Mouse (Mus musculus): ENCODE results near the gene Ubald1. TPM values are rescaled to one million over a fixed set of nuclear protein-coding genes. Genes with fewer than 3 reads are reported as not detected.

The Ubald1 gene
- total RNA-seq, 2 experiments from 2014 or later = 20.2 to 20.9 TPM

DNA sequence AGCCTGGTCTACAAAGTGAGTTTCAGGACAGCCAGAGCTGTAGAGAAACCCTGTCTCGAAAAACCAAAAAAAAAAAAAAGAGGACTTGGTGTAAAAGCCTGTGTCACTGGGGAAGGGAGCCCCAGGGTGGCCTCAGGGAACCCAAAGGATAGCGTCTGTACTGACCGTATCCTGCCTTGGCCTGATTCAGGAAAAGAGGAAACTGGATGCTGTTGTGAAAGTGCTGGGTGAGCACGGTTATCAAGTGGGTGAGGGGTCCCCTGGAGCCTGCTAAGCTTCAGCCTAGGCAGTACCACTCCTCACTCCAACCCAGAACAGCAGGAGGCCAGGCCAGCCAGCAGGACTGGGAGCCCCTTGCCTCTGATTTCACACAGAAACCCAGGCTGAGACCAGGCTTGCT is 2.9 kb downstream of the Ubald1 start:
- DNase-seq (ENCODE audit: low spot score) = no peak
- intact Hi-C loops (cut with DNase I) = no loop called here

DNA sequence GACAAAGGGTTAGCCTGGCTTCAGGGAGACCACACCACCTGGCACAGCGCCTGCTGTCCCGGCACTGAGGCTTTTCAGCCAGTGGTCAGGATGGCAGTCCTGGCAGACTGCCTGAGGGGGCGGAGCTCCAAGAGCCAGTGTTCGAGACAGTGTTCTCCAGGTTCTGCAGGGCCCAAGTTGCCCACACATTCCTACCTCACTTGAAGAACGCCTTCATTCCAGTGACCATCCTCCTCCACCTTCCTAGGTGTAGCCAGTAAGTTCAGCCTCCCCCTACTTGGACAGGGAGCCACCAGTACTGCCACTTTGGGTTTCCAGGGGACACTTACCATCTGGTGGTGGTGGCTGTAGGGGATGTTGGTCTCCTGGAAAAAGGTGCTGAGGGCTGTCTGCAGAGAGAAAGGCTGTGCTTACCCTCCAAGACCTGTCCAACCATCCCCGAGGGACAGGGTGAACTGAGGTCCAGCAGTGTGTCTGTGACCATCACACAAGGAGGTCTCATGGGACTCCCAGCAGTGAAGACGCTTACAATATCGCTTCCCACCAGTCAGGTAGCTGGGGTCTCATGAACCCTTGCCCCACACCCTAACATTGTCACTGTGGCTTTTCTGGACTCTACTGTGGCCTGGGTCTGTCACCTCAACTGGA is 4.0 kb downstream of the Ubald1 start:
- intact Hi-C loops (cut with DNase I) = no loop called here

DNA sequence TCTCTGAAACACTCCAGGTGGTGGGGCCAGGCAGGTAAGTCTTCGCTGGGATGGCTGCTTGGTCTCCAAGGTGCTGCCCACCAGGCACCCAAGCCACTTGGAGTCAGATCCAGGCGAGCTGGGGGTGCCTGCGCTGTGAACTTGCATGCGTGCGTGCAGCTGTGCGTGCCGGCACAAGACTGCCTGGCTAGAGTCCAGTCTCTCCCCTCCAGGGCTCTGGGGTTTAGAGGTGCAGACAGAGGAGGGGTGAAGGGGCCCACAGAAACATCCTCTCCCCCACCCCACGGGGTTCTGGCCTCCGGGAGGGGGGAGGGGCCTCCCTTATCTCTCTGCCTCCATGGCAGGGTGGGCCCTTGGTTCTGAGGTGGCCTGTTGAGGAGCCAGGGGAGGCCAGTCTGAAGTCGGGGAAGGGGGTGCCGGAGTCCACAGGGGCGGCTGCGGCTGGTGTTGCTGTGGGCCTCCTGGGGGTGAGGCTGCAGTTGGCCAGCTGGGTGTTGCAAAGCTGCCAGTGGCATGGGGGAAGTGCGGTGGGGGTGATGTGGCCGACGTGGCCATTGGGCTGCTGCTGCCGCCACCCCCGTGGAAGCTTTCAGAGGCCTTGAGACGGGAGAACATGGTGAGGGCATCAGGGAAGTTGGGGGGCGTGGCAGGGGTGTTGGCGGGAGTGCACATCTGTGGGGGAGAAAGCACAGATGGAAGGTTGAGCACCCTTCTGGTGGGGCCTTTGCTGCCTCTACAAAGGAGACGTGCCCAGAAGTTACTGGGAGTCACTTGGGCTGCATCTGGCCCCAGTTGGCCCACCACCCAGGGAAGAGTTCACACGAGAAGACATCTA is 4.7 kb downstream of the Ubald1 start:
- intact Hi-C loops (cut with DNase I) = no loop called here
- no peak for DNase-seq (ENCODE audit: low spot score)

More for the DNA sequence above, 4.0 kb downstream of the Ubald1 start:
- no peak for DNase-seq (ENCODE audit: low spot score)

DNA sequence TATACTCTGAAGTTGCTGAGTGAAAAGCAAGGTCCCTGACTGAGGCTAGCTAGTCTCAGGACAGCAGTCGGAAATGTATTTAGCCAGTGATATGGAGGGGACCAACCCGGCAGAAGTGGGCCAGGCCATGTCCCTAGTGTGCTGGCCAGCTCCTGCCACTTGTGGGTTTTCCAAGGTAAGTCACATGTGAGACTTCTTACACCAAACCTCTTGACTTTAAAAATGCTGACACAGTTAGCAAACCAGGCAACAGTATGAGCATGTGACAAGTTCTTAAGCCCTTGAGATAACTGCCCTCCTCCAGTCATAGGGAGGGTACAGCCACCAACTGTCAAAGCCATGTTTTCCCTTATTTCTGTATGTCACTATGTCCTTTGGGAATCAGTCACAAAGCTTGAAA is 8.2 kb downstream of the Ubald1 start:
- intact Hi-C loops (cut with DNase I) = no loop called here
- DNase-seq (ENCODE audit: low spot score) = no peak

DNA sequence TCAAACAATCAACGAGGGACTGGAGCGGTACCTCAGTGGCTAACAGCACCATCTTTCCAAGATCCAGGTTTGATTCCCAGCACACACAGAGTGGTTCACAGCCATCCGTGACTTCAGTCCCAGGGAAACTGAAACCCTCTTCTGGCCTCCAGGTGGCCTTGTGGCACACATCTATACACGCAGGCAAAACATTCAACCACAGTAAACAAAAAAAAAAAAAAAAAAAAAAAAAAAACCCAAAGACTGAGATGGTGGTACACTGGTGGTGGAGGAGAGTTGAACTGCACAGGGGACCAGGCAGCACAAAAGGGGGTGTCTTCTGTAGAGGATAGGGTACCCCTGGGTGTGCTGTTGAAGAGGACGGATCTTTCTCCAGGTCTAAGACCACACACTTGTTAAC is 9.6 kb downstream of the Ubald1 start:
- intact Hi-C loops (cut with DNase I) = no loop called here
- DNase-seq (ENCODE audit: low spot score) = no peak

DNA sequence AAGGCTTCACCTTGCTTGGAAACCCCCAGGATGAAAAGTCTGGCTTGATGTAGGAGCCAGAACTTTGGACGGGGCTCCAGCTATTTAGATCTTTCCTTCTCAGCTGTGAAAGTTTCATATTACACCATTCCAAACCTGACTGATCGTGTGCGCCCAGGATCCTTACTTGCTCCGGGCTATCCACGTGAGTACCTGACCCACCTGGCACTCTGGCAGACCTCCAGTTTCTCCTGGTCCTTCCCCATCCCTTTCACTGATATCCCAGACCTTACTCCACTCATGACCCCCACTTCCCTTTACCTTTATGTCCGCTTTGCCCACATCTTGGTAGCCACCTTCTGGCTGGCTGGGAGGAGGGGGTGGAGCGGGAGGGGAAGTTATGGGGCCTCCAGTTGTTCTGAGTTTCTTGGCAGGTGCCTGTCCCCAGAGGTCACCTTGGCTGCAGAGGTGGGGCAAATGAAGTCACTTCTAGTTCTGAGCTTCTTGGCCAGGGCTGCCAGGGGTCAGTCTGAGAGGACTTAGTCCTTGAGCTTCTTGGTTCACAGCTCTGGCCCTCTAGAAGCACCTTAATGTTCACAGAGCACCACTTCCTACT is 13.9 kb downstream of the Ubald1 start:
- intact Hi-C loops (cut with DNase I) = loop anchor here (10.0 kb wide), 1 partner anchor 101 kb away; no protein-coding TSS in a partner anchor
- no peak for DNase-seq (ENCODE audit: low spot score)

DNA sequence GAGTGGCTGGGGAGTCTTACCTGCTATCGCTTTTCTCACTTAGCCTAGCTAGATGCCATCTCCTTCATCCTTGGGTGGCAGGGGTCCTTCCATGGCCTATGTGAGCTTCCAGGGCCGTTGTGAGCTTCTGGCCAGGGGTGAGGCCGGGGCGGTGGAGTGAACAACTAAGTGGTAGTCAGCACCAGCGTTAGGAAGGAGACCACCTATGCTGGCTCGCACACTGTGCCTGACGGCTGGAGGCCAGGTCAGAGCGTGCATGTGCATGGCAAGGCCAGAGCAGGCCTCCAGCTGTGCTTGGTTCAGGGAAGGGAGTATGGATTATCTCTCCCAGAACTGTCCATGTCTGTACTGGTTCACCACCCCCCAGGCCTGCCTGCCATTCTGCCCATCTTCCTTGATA is 16.4 kb downstream of the Ubald1 start:
- intact Hi-C loops (cut with DNase I) = loop anchor here (5.0 to 10.0 kb wide), 4 partner anchors 99 to 284 kb away; partner anchors contain the start of gene Sec14l5
- DNase-seq (ENCODE audit: low spot score) = no peak

DNA sequence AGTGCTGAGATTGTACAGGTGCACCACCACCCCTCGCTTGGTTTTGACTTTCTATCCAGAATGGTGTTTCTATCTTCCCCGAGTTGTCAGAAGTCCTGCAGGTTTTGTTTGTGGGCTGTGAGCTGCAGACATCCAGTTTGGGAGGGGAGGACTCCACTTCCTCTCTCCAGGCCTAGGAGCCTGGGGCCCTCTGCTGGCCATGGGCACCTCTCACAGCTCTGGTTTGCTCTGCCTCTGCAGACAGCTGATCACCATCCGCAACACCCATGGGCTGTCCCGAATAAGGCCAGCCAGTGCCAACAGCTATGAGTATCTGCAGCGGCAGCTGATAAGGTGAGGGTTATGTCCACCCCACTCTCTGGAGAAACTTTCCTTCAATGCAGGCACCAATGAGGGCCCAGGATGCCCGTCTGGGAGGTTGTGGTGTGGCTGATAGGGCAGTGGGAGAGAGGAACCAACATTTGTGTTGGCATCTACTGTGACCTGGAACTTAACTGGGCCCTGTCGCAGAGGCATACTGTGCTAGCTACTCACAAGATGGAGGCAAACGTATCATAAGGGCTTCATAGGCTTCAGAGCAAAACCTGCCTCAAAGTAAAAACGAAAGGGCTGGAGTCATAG is 17.1 kb downstream of the Ubald1 start:
- DNase-seq (ENCODE audit: low spot score) = peak; percentile 64
- intact Hi-C loops (cut with DNase I) = loop anchor here (5.0 to 10.0 kb wide), 4 partner anchors 98 to 284 kb away; partner anchors contain the start of gene Sec14l5

DNA sequence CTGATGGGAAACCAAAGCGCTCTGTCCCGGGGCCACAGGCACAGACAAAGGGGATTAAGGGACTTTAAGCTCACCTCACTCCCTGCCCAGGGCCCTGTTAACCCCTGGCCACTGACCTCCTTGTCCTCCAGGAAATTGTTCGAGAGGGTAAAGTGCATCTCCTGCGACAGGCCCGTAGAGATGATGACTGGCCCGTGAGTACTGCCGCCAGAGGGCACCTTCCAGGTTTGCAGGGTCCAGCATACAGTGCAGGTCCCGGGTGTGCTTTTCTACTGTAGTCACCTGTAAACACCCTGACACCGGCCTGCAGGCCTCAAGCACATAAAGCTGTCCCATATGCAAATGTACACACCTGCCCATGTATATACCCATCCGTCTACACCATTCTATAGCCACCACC is 18.7 kb downstream of the Ubald1 start:
- intact Hi-C loops (cut with DNase I) = loop anchor here (5.0 to 10.0 kb wide), 4 partner anchors 97 to 286 kb away; partner anchors contain the start of gene Sec14l5
- DNase-seq (ENCODE audit: low spot score) = no peak

DNA sequence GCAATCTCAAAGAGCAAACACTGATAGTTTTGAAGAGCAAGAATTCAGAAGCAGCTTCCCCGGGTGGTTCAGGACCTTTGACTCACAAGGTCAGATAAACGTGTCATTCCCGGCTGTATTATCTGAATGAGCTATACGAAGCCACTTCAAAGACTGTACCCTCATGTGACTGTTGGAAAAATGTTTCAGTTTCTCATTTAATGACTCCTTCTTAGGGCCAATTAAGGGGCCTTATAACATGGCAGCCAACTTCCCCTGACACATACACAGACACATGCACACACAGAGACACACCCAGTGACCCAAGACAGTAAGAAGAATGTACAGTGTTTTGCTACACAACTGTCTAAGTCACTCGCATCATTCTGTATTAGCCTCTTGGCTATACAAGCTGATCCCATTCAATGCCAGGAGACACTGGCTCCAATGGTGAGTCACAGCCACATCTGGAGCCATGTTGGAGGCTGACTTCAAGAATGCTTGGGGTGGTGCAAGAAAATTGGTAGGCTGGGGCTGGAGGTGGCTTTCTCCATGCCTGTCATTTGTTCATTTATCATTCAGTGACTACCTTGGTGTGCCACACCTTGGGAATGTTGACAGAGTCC is 25.0 kb downstream of the Ubald1 start:
- no peak for DNase-seq (ENCODE audit: low spot score)
- intact Hi-C loops (cut with DNase I) = no loop called here

DNA sequence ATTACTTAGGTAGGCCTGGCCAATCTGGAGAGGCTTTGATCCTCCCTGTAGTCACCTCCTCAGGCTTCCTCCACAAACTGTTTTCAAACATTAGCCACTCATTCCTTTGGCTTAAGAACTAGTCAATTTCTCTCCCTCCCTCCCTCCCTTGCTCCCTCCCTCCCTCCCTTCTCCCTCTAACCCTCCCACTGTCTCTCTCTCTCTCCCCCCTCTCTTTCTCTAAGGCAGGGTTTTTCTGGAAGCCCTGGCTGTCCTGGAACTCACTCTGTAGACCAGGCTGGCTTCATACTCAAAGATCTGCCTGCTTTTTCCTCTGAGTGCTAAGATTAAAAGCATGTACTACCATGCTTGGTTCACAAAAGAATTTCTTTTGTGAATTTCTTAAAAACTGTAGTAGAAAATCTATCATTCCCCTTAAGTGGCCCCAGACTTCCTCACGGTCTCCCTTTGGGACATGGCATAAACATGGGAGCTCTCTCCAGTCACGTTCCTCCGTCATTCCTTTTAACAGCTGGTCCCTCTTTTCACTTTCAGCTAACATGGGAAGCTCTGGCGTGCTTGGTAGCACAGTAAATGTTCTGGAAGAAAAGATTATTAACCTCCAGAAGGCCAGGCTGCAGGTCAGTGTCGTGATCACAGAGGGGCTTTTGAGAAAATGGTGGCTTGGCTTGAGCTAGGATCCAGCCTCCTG is 29.0 kb downstream of the Ubald1 start:
- no peak for DNase-seq (ENCODE audit: low spot score)
- intact Hi-C loops (cut with DNase I) = no loop called here

DNA sequence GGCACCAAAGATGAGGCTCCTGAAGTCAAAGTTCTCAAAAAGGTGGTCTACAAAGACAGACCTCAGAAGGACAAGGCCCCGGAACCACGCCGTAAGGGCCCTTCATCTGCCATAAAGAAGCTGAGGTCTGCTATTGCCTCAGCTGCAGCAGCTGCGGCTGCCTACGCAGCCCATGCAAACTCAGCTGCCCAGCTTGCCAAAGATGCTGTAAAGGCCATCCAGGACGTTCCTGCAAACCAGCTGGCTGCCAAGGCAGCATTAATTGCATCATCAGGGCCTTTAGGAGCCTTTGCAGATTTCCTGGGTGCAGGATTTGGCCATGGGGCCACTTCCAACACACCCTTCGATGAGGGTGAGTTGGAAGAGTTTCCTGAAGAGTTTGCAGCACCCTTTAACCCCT is 29.8 kb downstream of the Ubald1 start:
- intact Hi-C loops (cut with DNase I) = no loop called here
- DNase-seq (ENCODE audit: low spot score) = no peak

DNA sequence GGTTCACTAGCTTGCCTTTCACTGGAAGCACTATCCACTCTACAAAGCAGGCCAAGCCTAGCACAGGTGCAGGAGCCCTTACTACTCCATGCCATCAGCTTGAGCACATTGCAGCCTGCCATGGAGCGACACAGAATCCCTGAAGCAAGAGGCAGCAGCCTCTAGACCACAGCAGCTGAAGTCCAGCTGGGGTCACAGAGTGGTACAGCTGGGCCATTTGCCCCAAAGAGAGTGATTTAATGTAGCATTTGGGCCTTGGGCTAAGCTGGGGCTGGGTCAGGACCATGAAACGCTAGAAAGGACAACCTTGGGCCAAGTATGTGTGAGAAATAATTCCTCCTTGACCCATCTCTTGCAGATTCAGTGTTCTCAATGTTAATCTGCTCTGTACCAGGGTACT is 32.0 kb downstream of the Ubald1 start:
- no peak for DNase-seq (ENCODE audit: low spot score)
- intact Hi-C loops (cut with DNase I) = no loop called here

DNA sequence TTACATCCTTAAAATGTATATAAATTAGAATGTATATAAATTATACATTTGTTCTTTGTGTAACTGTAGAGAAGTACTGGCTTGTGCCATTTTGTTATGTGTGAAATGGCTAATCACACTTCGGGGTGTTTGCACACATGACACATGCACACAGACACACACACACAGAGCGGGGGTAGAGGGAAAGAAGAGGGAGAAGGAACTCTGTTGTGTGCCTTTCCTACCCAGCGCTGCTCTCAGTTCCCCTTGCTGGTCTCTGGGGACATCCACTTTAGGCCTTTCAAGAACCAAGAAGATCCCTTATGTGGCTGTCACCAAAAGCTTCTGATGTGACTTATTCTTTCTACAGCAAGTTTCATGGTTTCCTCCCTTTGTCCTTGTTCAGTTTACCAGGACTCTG is 33.1 kb downstream of the Ubald1 start:
- intact Hi-C loops (cut with DNase I) = no loop called here
- no peak for DNase-seq (ENCODE audit: low spot score)

DNA sequence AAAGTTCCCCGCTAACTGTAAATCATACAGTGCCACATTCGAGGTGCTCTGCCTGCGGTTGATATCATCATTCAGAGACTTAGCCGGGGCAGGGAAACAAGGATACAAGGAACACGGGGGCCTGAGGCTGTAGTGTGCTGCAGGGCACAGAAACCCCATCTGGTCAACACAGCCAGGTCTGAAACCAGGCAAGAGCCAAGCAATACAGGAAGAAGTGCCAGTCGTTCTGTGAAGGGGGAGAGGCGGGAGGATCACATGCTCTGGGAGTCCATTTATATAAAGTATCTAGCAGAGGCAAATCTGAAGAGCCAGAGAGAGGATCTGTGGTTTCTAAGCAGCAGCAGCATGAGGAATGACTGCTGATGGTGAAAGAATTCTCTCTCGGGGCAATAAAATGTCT is 39.9 kb downstream of the Ubald1 start:
- no peak for DNase-seq (ENCODE audit: low spot score)
- intact Hi-C loops (cut with DNase I) = no loop called here

DNA sequence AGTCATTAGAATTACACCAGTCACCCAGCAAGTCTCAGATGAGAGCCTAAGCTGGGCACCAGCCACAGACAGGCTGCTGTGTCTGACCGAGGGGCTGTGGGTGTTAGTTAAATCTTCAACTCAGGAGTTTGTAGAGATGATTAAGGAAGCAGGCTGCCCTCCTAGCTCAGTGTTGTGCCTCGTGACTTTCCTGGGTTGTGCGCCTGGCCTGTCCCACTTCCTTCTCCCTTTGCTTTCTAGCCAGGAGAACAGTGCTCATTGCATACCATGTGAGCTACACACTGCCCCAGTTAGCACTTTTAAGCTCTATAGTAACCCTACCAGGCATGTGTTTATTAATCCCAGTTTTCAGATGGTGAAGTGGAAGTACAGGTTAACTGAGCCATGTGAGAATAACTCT is 40.6 kb downstream of the Ubald1 start:
- intact Hi-C loops (cut with DNase I) = no loop called here
- DNase-seq (ENCODE audit: low spot score) = no peak

DNA sequence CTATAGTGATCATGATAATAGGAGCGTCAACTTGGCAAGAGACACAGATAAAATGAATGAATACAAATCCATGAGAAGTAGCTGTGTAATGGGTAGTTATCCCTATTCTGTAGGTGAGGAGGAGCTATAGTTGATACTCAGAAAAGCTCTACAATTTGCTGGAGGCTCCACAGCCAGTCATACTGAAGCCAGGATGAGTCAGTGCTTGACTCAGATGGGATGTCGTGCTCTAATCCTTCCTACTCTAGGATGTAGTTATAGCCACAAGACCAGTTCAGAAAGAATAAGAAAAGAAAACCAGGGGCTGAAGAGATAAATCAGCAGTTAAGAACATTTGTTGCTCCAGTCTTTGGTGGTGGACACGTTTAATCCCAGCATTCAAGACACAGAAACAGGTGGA is 42.5 kb downstream of the Ubald1 start:
- intact Hi-C loops (cut with DNase I) = no loop called here
- DNase-seq (ENCODE audit: low spot score) = no peak

DNA sequence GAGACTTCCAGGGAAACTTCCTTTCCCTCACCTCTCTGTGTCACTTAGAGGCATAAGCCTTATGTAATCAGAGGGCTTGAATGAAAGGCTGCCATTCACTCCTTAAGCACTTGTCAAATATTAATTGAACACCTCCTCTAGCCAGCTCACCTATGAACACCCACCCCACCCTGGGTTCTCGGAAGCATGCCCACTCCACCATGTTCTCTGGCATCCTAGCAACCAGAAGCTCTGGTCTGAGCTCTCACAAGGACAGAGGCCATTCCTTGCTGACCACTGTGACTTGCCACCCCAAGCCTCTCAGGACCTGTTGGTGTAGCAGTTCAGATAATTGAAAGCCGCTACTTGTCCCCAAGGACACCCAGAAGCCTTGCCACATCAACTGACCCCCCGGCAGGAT is 44.9 kb downstream of the Ubald1 start, which contains the start of gene 4930562C15Rik:
Gene 4930562C15Rik, plus strand, starts transcription at position 226 of the 400 bp plus-strand sequence.
- DNase-seq (ENCODE audit: low spot score) = no peak
- intact Hi-C loops (cut with DNase I) = no loop called here

DNA sequence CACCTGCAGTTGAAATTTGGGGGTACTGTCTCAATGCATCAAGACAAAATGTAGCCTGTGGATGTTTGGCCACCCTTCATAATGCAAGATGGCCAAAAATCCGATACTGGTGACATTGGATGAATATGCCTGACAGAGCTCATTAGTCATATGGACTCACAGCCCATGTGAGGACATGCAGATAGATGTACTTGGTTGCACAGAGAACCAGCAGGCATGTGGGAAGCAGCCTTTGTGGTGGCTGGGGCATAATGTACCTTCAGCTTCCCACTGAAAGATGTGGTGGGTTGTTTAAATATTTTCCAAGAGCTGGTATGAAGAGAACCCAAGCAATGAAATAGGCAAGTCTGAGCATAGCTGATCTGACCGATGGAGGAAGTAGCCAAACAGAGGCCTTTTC is 46.3 kb downstream of the Ubald1 start:
- intact Hi-C loops (cut with DNase I) = no loop called here

More for the DNA sequence above, 46.3 kb downstream of the Ubald1 start:
- DNase-seq (ENCODE audit: low spot score) = no peak
